Mouse (Mus musculus) right cerebral cortex, postnatal 4 days (tissue): Measurements from ENCODE around the gene Capn5.
"Not testable (repeated sequence)": the region's sequence is repeated elsewhere in the genome, so short reads cannot be mapped to it uniquely, and the experiment has no call there.

Experiments
- DNase-seq: peaks from one replicate; pipeline ENCODE4 v3.0.0-alpha.2; 2022

Capn5 gene

GRCm38 (mm10) chr7:98177929-98178559 lies at the start of gene Capn5:
Capn5 (minus strand) TSS chr7:98178274.
- DNase-seq: peak; percentile 65

DNA sequence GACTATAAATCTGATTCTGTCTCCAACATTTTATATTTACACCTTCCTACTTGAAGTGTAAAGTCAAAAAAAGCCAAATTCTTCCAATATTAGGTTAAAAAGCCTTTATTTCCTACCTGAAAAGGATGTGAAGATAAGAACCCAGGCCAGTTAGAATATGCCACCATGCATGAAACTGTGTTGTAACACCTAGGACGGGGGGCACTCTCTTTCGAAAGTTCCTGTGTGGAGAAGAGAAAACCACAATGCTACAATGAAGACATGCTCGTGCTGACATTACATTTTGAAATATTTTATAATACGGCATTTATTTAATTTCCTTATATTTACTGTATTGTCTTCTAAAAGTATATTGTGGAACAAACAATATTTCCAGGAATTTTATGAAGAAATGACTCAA lies 45.7 kb upstream of the Capn5 start:
- no peak for DNase-seq

- DNase-seq: no peak
These were observed 38.6 kb upstream of the Capn5 start for GRCm38 (mm10) chr7:98216713-98217112.

DNA sequence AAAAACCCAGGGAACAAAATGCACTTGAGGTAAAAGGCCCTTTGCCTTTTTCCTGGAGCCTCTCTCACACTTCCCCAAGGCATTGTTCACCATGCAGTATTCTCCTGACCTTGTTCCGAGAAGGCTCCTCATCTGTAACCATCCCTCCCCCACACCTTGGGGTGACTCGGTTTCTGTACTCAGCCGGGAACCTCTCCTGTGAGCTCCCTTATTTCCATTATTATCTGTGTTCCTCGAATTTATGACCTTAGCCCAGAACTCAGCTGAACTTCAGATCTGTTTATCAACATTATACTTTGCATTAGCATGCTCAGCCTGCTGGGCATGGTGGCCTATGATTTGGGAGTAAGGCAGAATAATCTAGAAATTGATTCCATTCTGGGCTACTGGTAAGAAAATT lies 24.9 kb upstream of the Capn5 start:
- DNase-seq: no peak

DNA sequence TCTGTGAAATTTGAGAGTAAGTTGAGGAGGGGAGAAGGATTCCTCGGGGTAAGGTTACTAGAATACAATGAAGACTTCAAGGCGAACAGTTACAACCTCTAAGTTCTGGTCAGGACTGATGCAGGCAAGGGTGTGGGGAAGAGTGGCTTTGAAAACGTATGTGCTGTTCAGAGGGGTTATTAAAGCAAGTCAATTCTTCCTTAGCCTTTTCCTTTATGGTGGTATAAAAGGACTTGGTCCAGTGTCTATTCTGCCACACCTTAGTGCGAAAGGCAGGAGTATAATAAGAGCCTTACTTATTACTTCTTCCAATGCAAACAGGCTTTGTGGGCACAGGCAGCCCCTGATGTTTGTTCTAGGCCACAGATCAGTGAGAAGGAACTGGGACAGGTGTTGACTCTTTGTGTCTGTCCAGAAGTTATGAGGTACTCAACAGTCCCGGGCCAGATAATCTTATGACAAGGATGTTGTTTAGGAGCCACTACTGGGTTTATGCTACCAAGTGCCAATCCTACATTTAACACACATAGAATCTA lies 23.5 kb upstream of the Capn5 start:
- no peak for DNase-seq

DNA sequence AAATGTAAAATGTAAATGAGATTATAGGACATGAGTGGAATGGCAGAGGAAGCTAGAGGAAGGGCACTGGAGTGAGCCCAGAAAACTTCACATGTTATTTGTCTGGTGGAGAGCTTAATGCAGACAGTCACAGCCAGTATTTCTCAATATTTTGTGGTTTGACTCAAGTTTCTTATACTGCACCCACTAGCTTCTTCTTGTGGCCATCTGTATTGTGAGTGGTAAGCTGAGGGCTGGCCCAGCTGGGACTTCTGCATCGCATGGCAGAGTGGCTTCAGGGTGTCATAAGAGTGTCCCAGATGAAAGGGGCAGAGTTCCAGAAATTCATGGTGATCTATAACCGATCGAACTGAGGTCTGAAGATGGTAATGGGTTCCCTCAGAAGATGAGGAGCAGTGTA lies 22.3 kb upstream of the Capn5 start:
- no peak for DNase-seq

- DNase-seq: no peak
These were observed 21.3 kb upstream of the Capn5 start, which contains the start of gene B3gnt6 for GRCm38 (mm10) chr7:98199381-98199780. B3gnt6 (minus strand) TSS chr7:98199481.

GRCm38 (mm10) chr7:98195151-98195801 lies 17.2 kb upstream of the Capn5 start:
- no peak for DNase-seq

GRCm38 (mm10) chr7:98194026-98194792 lies 16.1 kb upstream of the Capn5 start:
- DNase-seq: peak; percentile 26

DNA sequence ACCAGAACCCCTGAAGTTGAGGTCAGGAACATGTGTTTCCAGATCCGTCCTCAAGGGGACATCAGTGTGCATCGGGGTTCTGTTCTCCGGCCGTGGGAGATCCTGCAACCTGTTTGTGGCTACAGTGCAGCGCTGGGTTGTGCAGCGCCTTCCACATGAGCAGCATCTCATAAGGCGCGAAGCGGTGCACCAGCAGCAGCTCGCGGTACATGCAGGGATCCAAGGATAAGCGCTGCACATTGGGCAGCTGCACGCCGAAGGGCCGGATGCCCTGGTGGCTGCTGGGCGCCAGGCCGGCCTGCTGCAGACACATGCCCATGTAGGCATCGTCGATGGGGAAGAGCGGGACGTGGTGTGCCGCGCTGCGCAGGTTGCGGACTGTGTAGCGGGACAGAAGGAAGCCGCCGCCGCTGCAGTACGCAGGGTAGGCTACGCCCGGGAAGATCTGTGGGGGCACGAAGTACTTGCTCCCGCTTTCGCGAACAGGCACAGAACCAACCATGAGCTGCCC lies 15.5 kb upstream of the Capn5 start:
- DNase-seq: peak; percentile 35

- DNase-seq: no peak
These were observed 13.6 kb upstream of the Capn5 start for GRCm38 (mm10) chr7:98191571-98192250.

DNA sequence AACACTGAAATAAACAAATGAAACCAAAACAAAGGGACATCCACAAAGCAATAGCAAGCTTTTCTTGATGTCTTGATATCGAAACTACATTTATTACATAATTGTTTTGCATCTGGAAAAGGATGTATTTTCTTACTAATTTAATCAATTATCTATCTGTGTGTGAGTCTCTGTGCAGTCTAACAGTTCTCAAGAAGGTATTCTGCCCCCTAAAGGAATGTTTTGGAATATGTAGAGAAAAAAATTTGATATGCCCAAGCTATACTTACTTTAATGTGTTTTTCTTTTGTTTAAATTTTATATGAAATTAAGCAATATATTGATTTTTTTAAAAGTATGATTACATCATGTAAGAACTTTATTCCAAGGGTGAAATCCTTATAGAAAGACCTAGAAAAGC lies 12.5 kb upstream of the Capn5 start:
- no peak for DNase-seq

- no peak for DNase-seq
These were observed 11.7 kb upstream of the Capn5 start for GRCm38 (mm10) chr7:98189745-98190144.

GRCm38 (mm10) chr7:98188680-98189079 lies 10.6 kb upstream of the Capn5 start:
- DNase-seq: no peak

DNA sequence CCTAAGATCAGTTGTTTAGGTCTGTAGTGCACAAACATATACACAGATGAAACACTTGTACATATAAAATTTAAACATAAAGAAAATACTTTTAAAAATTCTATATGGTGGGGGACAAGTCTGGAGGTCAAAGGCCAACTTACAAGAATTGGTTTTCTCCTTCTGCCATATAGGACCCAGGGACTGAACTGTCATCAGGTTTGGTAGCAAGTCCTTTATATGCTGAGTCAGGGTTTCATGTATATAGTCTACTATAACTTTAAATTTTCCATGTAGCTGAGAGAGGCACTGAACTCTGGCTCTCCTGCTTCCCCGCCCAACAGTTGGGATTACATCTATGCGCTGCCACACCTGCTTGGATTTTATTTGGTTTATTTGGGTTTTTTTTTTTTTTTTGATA lies 10.2 kb upstream of the Capn5 start:
- no peak for DNase-seq

DNA sequence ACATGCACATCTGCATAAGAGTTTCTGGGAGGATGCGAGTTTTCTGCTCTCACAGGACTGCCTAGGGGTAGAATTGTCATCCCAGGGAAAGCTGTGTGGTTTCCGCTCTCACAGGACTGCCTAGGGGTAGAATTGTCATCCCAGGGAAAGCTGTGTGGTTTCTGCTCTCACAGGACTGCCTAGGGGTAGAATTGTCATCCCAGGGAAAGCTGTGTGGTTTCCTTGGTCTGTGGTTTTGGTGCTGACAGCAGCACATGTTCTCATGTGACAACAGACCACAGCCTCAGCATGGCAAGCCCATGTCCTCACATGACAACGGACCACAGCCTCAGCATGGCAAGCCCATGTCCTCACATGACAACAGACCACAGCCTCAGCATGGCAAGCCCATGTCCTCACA lies 9.3 kb upstream of the Capn5 start:
- not testable (repeated sequence) for DNase-seq

- no peak for DNase-seq
These were observed 8.6 kb upstream of the Capn5 start for GRCm38 (mm10) chr7:98186637-98187036.

GRCm38 (mm10) chr7:98185326-98185725 lies 7.3 kb upstream of the Capn5 start:
- DNase-seq: no peak

GRCm38 (mm10) chr7:98178560-98179231 lies 622 bp upstream of the Capn5 start:
- DNase-seq: no peak

- DNase-seq: no peak
These were observed 527 bp downstream of the Capn5 start for GRCm38 (mm10) chr7:98177566-98177928.

GRCm38 (mm10) chr7:98177071-98177485 lies 996 bp downstream of the Capn5 start:
- no peak for DNase-seq

GRCm38 (mm10) chr7:98176322-98177070 lies 1.6 kb downstream of the Capn5 start:
- DNase-seq: no peak
